Mouse (Mus musculus) C2C12 (cell line): ENCODE measurements around the gene Txnrd1.

Experiments used
- CEBPB ChIP-seq: IDR thresholded peaks from one replicate; pipeline ENCODE4 v1.6.1; 2011; ENCODE audit warnings: low read depth, mild to moderate bottlenecking, control low read depth, moderate library complexity
- CTCF ChIP-seq: IDR thresholded peaks from one replicate; pipeline ENCODE4 v1.5.1; 2011; ENCODE audit not compliant: control insufficient read depth, insufficient read depth, insufficient read length
- FOSL1 ChIP-seq: IDR thresholded peaks from one replicate; pipeline ENCODE4 v1.8.0; 2011; ENCODE audit warnings: mild to moderate bottlenecking, low read length; ENCODE audit not compliant: poor library complexity, insufficient read depth, severe bottlenecking
- MAX ChIP-seq: IDR thresholded peaks from one replicate; pipeline ENCODE4 v1.6.1; 2011; ENCODE audit warnings: mild to moderate bottlenecking, control low read depth
- MYOD1 ChIP-seq: IDR thresholded peaks from one replicate; pipeline ENCODE4 v1.6.1; 2011; ENCODE audit warnings: low read depth; ENCODE audit not compliant: control insufficient read depth, insufficient read length
- MYOG ChIP-seq: IDR thresholded peaks from one replicate; pipeline ENCODE4 v1.6.1; 2011; ENCODE audit not compliant: control insufficient read depth, insufficient read length; ENCODE audit errors: extremely low read depth
- USF1 ChIP-seq: IDR thresholded peaks from one replicate; pipeline ENCODE4 v1.6.1; 2011; ENCODE audit warnings: low read depth, mild to moderate bottlenecking, control low read depth, moderate library complexity

GRCm38 (mm10) chr10:82805111-82805510, 28.6 kb upstream of the Txnrd1 start:
- no peak for TF ChIP-seq CTCF
- no peak for TF ChIP-seq MAX
- TF ChIP-seq CEBPB, result no peak
- TF ChIP-seq MYOG, result no peak
- TF ChIP-seq USF1, result no peak
- TF ChIP-seq FOSL1, result no peak
- TF ChIP-seq MYOD1, result no peak
